Mouse (Mus musculus) skeletal muscle tissue, postnatal 0 days (tissue): ENCODE results near the gene Fam171a1. TPM values are rescaled to one million over a fixed set of nuclear protein-coding genes. Genes with fewer than 3 reads are reported as not detected.

Experiments
- microRNA-seq, 2 experiments: library from miRNA; unstranded; fragments of <30 nt; microRNA quantifications; one replicate each; pipeline ENCODE4; 2016
- polyA plus RNA-seq: library from polyadenylated mRNA; unstranded; fragments of >200 nt; fragmentation: Nextera tagmentation; extraction: Ambion mirVana; gene quantifications from 2 replicates; pipeline ENCODE4 v1.2.1, GENCODE M21; 2015

The Fam171a1 gene
- 10.1 and 10.2 TPM in 2 replicates for polyA plus RNA-seq

GRCm38 (mm10) chr2:3113866-3114265, at the start of gene Fam171a1:
Fam171a1 (plus strand) TSS chr2:3114224.

Small RNA genes lying within 50 kb of the gene (microRNA-seq; reads per million reads assigned to microRNA genes)
- gene Gm27306, result 0 reads per million in 2 experiments

Other genes with a start within 250 kb of the Fam171a1 start
- gene Nmt2, start 170.0 kb downstream of the Fam171a1 start, polyA plus RNA-seq, result 11.8 and 12.3 TPM in 2 replicates
- 11.2 and 11.4 TPM in 2 replicates for gene Rpp38, start 218.4 kb downstream of the Fam171a1 start, polyA plus RNA-seq
- 1.3 and 1.7 TPM in 2 replicates for gene Acbd7, start 221.9 kb downstream of the Fam171a1 start, polyA plus RNA-seq